Mouse (Mus musculus): ENCODE data around the gene Mgmt. TPM values are rescaled to one million over a fixed set of nuclear protein-coding genes. Genes with fewer than 3 reads are reported as not detected.

Mgmt gene
- polyA plus RNA-seq, 1 experiment from 2014 or later = 4.0 TPM

- Histone ChIP-seq H3K4me3 (no peak overlapping the region), H3K9ac (no peak overlapping the region), H3K36me3 (no peaks in the 10 kb centered on the region), H3K27ac (ENCODE audit: poor library complexity, severe bottlenecking) (no peak overlapping the region), H3K4me2 (no peak overlapping the region), H3K4me1 (replicated peaks) (peaks cover 13% of the 10 kb centered on the region), H3K9me3 (replicated peaks) (0 out of 2 replicates have a peak, but pooled peaks cover 5% of the 10 kb centered on the region), H3K27me3 (replicated peaks) (no peaks in the 10 kb centered on the region)
- 36% methylated on average over 5 of the region's 5 CpGs for WGBS
- no peak for ATAC-seq (ENCODE audit: insufficient number of reproducible peaks, low FRiP score)
Measured at GRCm38 (mm10) chr7:137056126-137056525, 161.7 kb downstream of the Mgmt start.

GRCm38 (mm10) chr7:137060488-137060887 is 166.1 kb downstream of the Mgmt start:
- Histone ChIP-seq H3K4me3 (no peak overlapping the region), H3K9me3 (replicated peaks) (no peaks in the 10 kb centered on the region), H3K27me3 (replicated peaks) (no peaks in the 10 kb centered on the region), H3K36me3 (no peaks in the 10 kb centered on the region), H3K27ac (ENCODE audit: poor library complexity, severe bottlenecking) (no peak overlapping the region), H3K9ac (no peak overlapping the region), H3K4me2 (no peak overlapping the region), H3K4me1 (replicated peaks) (peaks cover 18% of the 10 kb centered on the region)
- WGBS = 36% methylated on average over 3 of the region's 3 CpGs
- no peak for ATAC-seq (ENCODE audit: insufficient number of reproducible peaks, low FRiP score)

GRCm38 (mm10) chr7:137061109-137061508 is 166.7 kb downstream of the Mgmt start:
- Histone ChIP-seq H3K4me1 (replicated peaks) (peaks cover 21% of the 10 kb centered on the region), H3K9me3 (replicated peaks) (no peaks in the 10 kb centered on the region), H3K27ac (ENCODE audit: poor library complexity, severe bottlenecking) (no peak overlapping the region), H3K27me3 (replicated peaks) (no peaks in the 10 kb centered on the region), H3K4me3 (no peak overlapping the region), H3K4me2 (no peak overlapping the region), H3K9ac (no peak overlapping the region), H3K36me3 (no peaks in the 10 kb centered on the region)
- WGBS = 91% methylated on average over 6 of the region's 6 CpGs
- no peak for ATAC-seq (ENCODE audit: insufficient number of reproducible peaks, low FRiP score)

- no peak overlapping the region for H3K27ac ChIP-seq (ENCODE audit: poor library complexity, severe bottlenecking)
- H3K36me3 ChIP-seq = no peaks in the 10 kb centered on the region
- WGBS = 88% methylated on average over 9 of the region's 9 CpGs
- ATAC-seq (ENCODE audit: insufficient number of reproducible peaks, low FRiP score) = no peak
- H3K4me1 ChIP-seq (replicated peaks) = peaks cover 25% of the 10 kb centered on the region
- no peak overlapping the region for H3K9ac ChIP-seq
- no peak overlapping the region for H3K4me3 ChIP-seq
- H3K4me2 ChIP-seq = no peak overlapping the region
- peaks cover 13% of the 10 kb centered on the region; the same call in 1 of the 2 replicates for H3K27me3 ChIP-seq (replicated peaks)
- no peaks in the 10 kb centered on the region for H3K9me3 ChIP-seq (replicated peaks)
Measured at GRCm38 (mm10) chr7:137064255-137064654, 169.8 kb downstream of the Mgmt start.

GRCm38 (mm10) chr7:137065408-137065807 is 171.0 kb downstream of the Mgmt start:
- H3K27ac ChIP-seq (ENCODE audit: poor library complexity, severe bottlenecking) = no peak overlapping the region
- H3K9me3 ChIP-seq (replicated peaks) = no peaks in the 10 kb centered on the region
- no peak for ATAC-seq (ENCODE audit: insufficient number of reproducible peaks, low FRiP score)
- no peaks in the 10 kb centered on the region for H3K36me3 ChIP-seq
- no peak overlapping the region for H3K9ac ChIP-seq
- peaks cover 25% of the 10 kb centered on the region for H3K27me3 ChIP-seq (replicated peaks)
- peaks cover 25% of the 10 kb centered on the region for H3K4me1 ChIP-seq (replicated peaks)
- WGBS = 61% methylated on average over 5 of the region's 5 CpGs
- no peak overlapping the region for H3K4me2 ChIP-seq
- H3K4me3 ChIP-seq = no peak overlapping the region

- H3K4me2 ChIP-seq = no peak overlapping the region
- WGBS = 61% methylated on average over 3 of the region's 3 CpGs
- peaks cover 31% of the 10 kb centered on the region for H3K27me3 ChIP-seq (replicated peaks)
- H3K27ac ChIP-seq (ENCODE audit: poor library complexity, severe bottlenecking) = no peak overlapping the region
- H3K4me1 ChIP-seq (replicated peaks) = peaks cover 25% of the 10 kb centered on the region
- H3K36me3 ChIP-seq = no peaks in the 10 kb centered on the region
- H3K9me3 ChIP-seq (replicated peaks) = no peaks in the 10 kb centered on the region
- H3K4me3 ChIP-seq = no peak overlapping the region
- no peak overlapping the region for H3K9ac ChIP-seq
- ATAC-seq (ENCODE audit: insufficient number of reproducible peaks, low FRiP score) = no peak
Measured at GRCm38 (mm10) chr7:137066211-137066610, 171.8 kb downstream of the Mgmt start.

GRCm38 (mm10) chr7:137066997-137067396 is 172.6 kb downstream of the Mgmt start:
- H3K9ac ChIP-seq = no peak overlapping the region
- 80% methylated on average over 4 of the region's 4 CpGs for WGBS
- H3K4me1 ChIP-seq (replicated peaks) = peaks cover 28% of the 10 kb centered on the region
- no peak overlapping the region for H3K4me3 ChIP-seq
- H3K27me3 ChIP-seq (replicated peaks) = peaks cover 38% of the 10 kb centered on the region
- H3K9me3 ChIP-seq (replicated peaks) = no peaks in the 10 kb centered on the region
- H3K36me3 ChIP-seq = no peaks in the 10 kb centered on the region
- no peak overlapping the region for H3K4me2 ChIP-seq
- no peak overlapping the region for H3K27ac ChIP-seq (ENCODE audit: poor library complexity, severe bottlenecking)
- ATAC-seq (ENCODE audit: insufficient number of reproducible peaks, low FRiP score) = no peak

GRCm38 (mm10) chr7:137067758-137068157 is 173.3 kb downstream of the Mgmt start:
- ATAC-seq (ENCODE audit: insufficient number of reproducible peaks, low FRiP score) = no peak
- Histone ChIP-seq H3K9me3 (replicated peaks) (no peaks in the 10 kb centered on the region), H3K36me3 (no peaks in the 10 kb centered on the region), H3K27me3 (replicated peaks) (peaks cover 42% of the 10 kb centered on the region), H3K4me1 (replicated peaks) (peaks cover 36% of the 10 kb centered on the region), H3K4me3 (no peak overlapping the region), H3K9ac (no peak overlapping the region), H3K4me2 (no peak overlapping the region), H3K27ac (ENCODE audit: poor library complexity, severe bottlenecking) (no peak overlapping the region)
- 22% methylated on average over 6 of the region's 6 CpGs for WGBS

GRCm38 (mm10) chr7:137068796-137069195 is 174.4 kb downstream of the Mgmt start:
- Histone ChIP-seq H3K27me3 (replicated peaks) (peaks cover 49% of the 10 kb centered on the region), H3K4me1 (replicated peaks) (peaks cover 44% of the 10 kb centered on the region), H3K4me2 (no peak overlapping the region), H3K36me3 (no peaks in the 10 kb centered on the region), H3K9me3 (replicated peaks) (no peaks in the 10 kb centered on the region), H3K27ac (ENCODE audit: poor library complexity, severe bottlenecking) (no peak overlapping the region), H3K4me3 (no peak overlapping the region), H3K9ac (no peak overlapping the region)
- 52% methylated on average over 5 of the region's 5 CpGs for WGBS
- ATAC-seq (ENCODE audit: insufficient number of reproducible peaks, low FRiP score) = no peak

- H3K27me3 ChIP-seq (replicated peaks) = peaks cover 50% of the 10 kb centered on the region
- no peak for ATAC-seq (ENCODE audit: insufficient number of reproducible peaks, low FRiP score)
- no peak overlapping the region for H3K9ac ChIP-seq
- no peak overlapping the region for H3K4me2 ChIP-seq
- no peak overlapping the region for H3K27ac ChIP-seq (ENCODE audit: poor library complexity, severe bottlenecking)
- WGBS = 90% methylated on average over 6 of the region's 6 CpGs
- peaks cover 46% of the 10 kb centered on the region for H3K4me1 ChIP-seq (replicated peaks)
- H3K9me3 ChIP-seq (replicated peaks) = no peaks in the 10 kb centered on the region
- no peaks in the 10 kb centered on the region for H3K36me3 ChIP-seq
- H3K4me3 ChIP-seq = no peak overlapping the region
Measured at GRCm38 (mm10) chr7:137069768-137070167, 175.4 kb downstream of the Mgmt start.

- peaks cover 34% of the 10 kb centered on the region for H3K4me1 ChIP-seq (replicated peaks)
- no peaks in the 10 kb centered on the region for H3K9me3 ChIP-seq (replicated peaks)
- WGBS = 75% methylated on average over 6 of the region's 6 CpGs
- peaks cover 53% of the 10 kb centered on the region for H3K27me3 ChIP-seq (replicated peaks)
- no peak for ATAC-seq (ENCODE audit: insufficient number of reproducible peaks, low FRiP score)
- H3K4me2 ChIP-seq = no peak overlapping the region
- no peaks in the 10 kb centered on the region for H3K36me3 ChIP-seq
- no peak overlapping the region for H3K9ac ChIP-seq
- H3K27ac ChIP-seq (ENCODE audit: poor library complexity, severe bottlenecking) = no peak overlapping the region
- no peak overlapping the region for H3K4me3 ChIP-seq
Measured at GRCm38 (mm10) chr7:137071346-137071745, 176.9 kb downstream of the Mgmt start.

GRCm38 (mm10) chr7:137073878-137074277 is 179.5 kb downstream of the Mgmt start:
- peaks cover 48% of the 10 kb centered on the region for H3K27me3 ChIP-seq (replicated peaks)
- H3K9ac ChIP-seq = no peak overlapping the region
- no peak overlapping the region for H3K4me3 ChIP-seq
- no peaks in the 10 kb centered on the region for H3K36me3 ChIP-seq
- H3K4me2 ChIP-seq = no peak overlapping the region
- 76% methylated on average over 5 of the region's 5 CpGs for WGBS
- H3K9me3 ChIP-seq (replicated peaks) = no peaks in the 10 kb centered on the region
- ATAC-seq (ENCODE audit: insufficient number of reproducible peaks, low FRiP score) = no peak
- no peak overlapping the region for H3K27ac ChIP-seq (ENCODE audit: poor library complexity, severe bottlenecking)
- peaks cover 21% of the 10 kb centered on the region for H3K4me1 ChIP-seq (replicated peaks)

All from heart, embryonic 12.5 days (tissue).